Mouse (Mus musculus) cerebellum, adult 2 months (tissue): ENCODE measurements around the gene Lsm14a.

Source experiments
- CTCF ChIP-seq: fragments of 200-500 bp; IDR thresholded peaks from 2 replicates; pipeline ENCODE4 v1.5.1; 2011; ENCODE audit warnings: low read depth, mild to moderate bottlenecking, control low read depth, low read length, moderate library complexity, borderline replicate concordance; ENCODE audit not compliant: insufficient read depth
- POLR2A ChIP-seq: fragments of 200-500 bp; IDR thresholded peaks from 2 replicates; pipeline ENCODE4 v1.6.1; 2011; ENCODE audit warnings: low read length, control low read depth, borderline replicate concordance; ENCODE audit not compliant: insufficient read depth

DNA sequence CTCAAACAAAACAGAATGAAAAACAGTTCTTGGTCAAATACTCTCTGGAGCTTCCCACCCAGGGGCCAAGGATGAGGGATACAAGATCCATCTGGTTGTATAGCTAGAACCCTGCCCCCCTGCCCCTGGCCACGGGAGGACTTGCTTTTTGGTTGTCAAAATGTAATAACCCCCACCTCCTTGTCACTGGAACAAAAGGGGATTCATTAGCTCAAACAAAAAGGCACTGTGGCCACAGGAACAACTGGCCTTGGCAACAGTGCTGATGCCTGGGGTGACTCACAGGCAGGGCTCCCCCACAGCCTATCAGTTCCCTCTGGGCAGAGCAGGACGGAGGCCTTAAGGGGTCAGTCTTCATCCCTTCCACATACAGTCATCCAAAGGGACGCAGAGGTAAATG is 73.2 kb downstream of the Lsm14a start:
- TF ChIP-seq POLR2A = no peak
- no peak for TF ChIP-seq CTCF
